Mouse (Mus musculus) intestine, embryonic 16.5 days (tissue): ENCODE data around the gene B3galt4. TPM values are rescaled to one million over a fixed set of nuclear protein-coding genes. Genes with fewer than 3 reads are reported as not detected.

Experiments
- ATAC-seq: fragments of 200-750 bp; cut with Nextera tagmentation; 2 replicates; pipeline ENCODE4 v1.8.0; 2017; ENCODE audit warnings: moderate TSS enrichment, moderate library complexity
- H3K27ac ChIP-seq: fragments of 300-500 bp; sonication (generic); 2 replicates; pipeline ENCODE4 v1.5.1; 2014; ENCODE audit warnings: mild to moderate bottlenecking, low read length
- H3K27me3 ChIP-seq: fragments of 300-500 bp; sonication (generic); replicated peaks from 2 replicates; pipeline ENCODE4 v1.6.1; 2014; ENCODE audit warnings: low read length, control low read depth, mixed read lengths; ENCODE audit not compliant: control insufficient read depth, insufficient read depth
- H3K36me3 ChIP-seq: fragments of 300-500 bp; sonication (generic); 2 replicates; pipeline ENCODE4 v1.6.1; 2014; ENCODE audit warnings: low read length, control low read depth; ENCODE audit not compliant: control insufficient read depth, insufficient read depth
- H3K4me1 ChIP-seq: fragments of 300-500 bp; sonication (generic); 2 replicates; pipeline ENCODE4 v1.6.1; 2014; ENCODE audit warnings: low read length, control low read depth, mixed read lengths; ENCODE audit not compliant: control insufficient read depth, insufficient read depth
- H3K4me2 ChIP-seq: fragments of 300-500 bp; sonication (generic); 2 replicates; pipeline ENCODE4 v1.6.1; 2014; ENCODE audit warnings: low read depth, low read length, control low read depth
- H3K4me3 ChIP-seq: fragments of 300-500 bp; sonication (generic); 2 replicates; pipeline ENCODE4 v1.5.1; 2014; ENCODE audit warnings: mild to moderate bottlenecking, low read length
- H3K9ac ChIP-seq: fragments of 300-500 bp; sonication (generic); 2 replicates; pipeline ENCODE4 v1.6.1; 2014; ENCODE audit warnings: low read depth, low read length
- H3K9me3 ChIP-seq: fragments of 300-500 bp; sonication (generic); 2 replicates; pipeline ENCODE4 v1.6.1; 2016; ENCODE audit warnings: low read length, control low read depth; ENCODE audit not compliant: control insufficient read depth
- WGBS: fragments of 180-500 bp; shearing (Covaris S2); extraction: QIAGEN DNeasy Blood & Tissue Kit; methylation state at CpG from one replicate; pipeline ENCODE4 v1.1.7; 2014; 5-methylcytosine and 5-hydroxymethylcytosine counted together
- polyA plus RNA-seq: library from polyadenylated mRNA; unstranded; fragments of >200 nt; fragmentation: Nextera tagmentation; extraction: Ambion mirVana; gene quantifications from 2 replicates; pipeline ENCODE4 v1.2.1, GENCODE M21; 2015

Gene B3galt4
- polyA plus RNA-seq, 1 experiment from 2014 or later, result 12.6 TPM

GRCm38 (mm10) chr17:33914969-33915391 lies 36.3 kb downstream of the B3galt4 start:
- H3K36me3 ChIP-seq, result peaks cover 29% of the 10 kb centered on the region

GRCm38 (mm10) chr17:33913905-33914304 lies 37.4 kb downstream of the B3galt4 start:
- no peak for ATAC-seq
- Histone ChIP-seq H3K4me3 (no peak overlapping the region), H3K36me3 (peaks cover 29% of the 10 kb centered on the region), H3K9me3 (no peaks in the 10 kb centered on the region), H3K4me1 (peaks cover 29% of the 10 kb centered on the region), H3K9ac (no peak overlapping the region), H3K27ac (no peak overlapping the region), H3K27me3 (no peaks in the 10 kb centered on the region), H3K4me2 (no peak overlapping the region)
- 92% methylated on average over 8 of the region's 8 CpGs for WGBS

More at GRCm38 (mm10) chr17:33914969-33915391, 36.3 kb downstream of the B3galt4 start:
- H3K27me3 ChIP-seq, result no peaks in the 10 kb centered on the region
- H3K9me3 ChIP-seq, result no peaks in the 10 kb centered on the region
- 0 out of 2 replicates have a peak overlapping the region, but pooled peaks have one; percentile 57 for H3K4me3 ChIP-seq
- no peak for ATAC-seq
- no peak overlapping the region for H3K27ac ChIP-seq
- H3K9ac ChIP-seq, result no peak overlapping the region
- peak overlapping the region; percentile 42 for H3K4me2 ChIP-seq
- 70% methylated on average over 13 of the region's 13 CpGs for WGBS
- H3K4me1 ChIP-seq, result peaks cover 32% of the 10 kb centered on the region

DNA sequence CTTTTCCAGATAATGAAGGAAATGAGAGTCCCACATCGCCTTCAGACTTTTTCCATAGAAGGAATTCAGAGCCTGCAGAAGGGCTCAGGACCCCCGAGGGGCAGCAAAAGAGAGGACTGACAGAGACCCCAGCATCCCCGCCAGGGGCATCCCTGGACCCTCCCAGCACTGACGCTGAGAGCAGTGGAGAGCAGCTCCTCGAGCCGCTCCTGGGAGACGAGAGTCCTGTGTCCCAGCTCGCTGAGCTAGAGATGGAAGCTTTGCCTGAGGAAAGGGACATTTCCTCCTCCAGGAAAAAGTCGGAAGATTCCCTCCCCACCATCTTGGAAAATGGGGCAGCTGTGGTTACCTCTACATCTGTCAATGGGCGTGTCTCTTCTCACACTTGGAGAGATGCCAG lies 38.0 kb downstream of the B3galt4 start:
- 89% methylated on average over 10 of the region's 10 CpGs for WGBS
- peaks cover 29% of the 10 kb centered on the region for H3K36me3 ChIP-seq
- no peaks in the 10 kb centered on the region for H3K9me3 ChIP-seq
- H3K9ac ChIP-seq, result no peak overlapping the region
- peaks cover 22% of the 10 kb centered on the region for H3K4me1 ChIP-seq
- ATAC-seq, result no peak
- no peak overlapping the region for H3K4me2 ChIP-seq
- H3K4me3 ChIP-seq, result no peak overlapping the region
- H3K27ac ChIP-seq, result no peak overlapping the region
- no peaks in the 10 kb centered on the region for H3K27me3 ChIP-seq

DNA sequence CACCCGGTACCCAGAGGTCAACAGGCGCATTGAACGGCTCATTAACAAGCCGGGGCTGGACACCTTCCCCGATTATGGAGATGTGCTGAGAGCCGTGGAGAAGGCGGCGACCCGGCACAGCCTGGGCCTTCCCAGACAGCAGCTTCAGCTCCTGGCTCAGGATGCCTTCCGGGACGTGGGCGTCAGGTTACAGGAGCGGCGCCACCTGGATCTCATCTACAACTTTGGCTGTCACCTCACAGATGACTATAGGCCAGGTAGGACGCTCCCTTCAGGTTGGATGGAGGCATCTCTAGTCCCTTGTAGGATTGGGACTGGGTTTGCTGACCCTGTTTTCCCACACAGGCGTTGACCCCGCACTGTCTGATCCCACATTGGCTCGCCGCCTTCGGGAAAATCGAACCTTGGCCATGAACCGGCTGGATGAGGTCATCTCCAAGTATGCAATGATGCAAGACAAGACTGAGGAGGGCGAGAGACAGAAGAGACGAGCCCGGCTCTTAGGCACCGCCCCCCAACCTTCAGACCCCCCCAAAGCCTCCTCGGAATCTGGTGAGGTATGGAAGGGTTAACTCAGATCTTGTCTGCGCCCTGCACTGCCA lies 39.4 kb downstream of the B3galt4 start:
- no peak overlapping the region for H3K27ac ChIP-seq
- H3K9ac ChIP-seq, result no peak overlapping the region
- no peaks in the 10 kb centered on the region for H3K9me3 ChIP-seq
- ATAC-seq, result no peak
- H3K4me2 ChIP-seq, result no peak overlapping the region
- H3K4me1 ChIP-seq, result peaks cover 20% of the 10 kb centered on the region
- no peak overlapping the region for H3K4me3 ChIP-seq
- peaks cover 23% of the 10 kb centered on the region for H3K36me3 ChIP-seq
- 90% methylated on average over 28 of the region's 28 CpGs for WGBS
- no peaks in the 10 kb centered on the region for H3K27me3 ChIP-seq

DNA sequence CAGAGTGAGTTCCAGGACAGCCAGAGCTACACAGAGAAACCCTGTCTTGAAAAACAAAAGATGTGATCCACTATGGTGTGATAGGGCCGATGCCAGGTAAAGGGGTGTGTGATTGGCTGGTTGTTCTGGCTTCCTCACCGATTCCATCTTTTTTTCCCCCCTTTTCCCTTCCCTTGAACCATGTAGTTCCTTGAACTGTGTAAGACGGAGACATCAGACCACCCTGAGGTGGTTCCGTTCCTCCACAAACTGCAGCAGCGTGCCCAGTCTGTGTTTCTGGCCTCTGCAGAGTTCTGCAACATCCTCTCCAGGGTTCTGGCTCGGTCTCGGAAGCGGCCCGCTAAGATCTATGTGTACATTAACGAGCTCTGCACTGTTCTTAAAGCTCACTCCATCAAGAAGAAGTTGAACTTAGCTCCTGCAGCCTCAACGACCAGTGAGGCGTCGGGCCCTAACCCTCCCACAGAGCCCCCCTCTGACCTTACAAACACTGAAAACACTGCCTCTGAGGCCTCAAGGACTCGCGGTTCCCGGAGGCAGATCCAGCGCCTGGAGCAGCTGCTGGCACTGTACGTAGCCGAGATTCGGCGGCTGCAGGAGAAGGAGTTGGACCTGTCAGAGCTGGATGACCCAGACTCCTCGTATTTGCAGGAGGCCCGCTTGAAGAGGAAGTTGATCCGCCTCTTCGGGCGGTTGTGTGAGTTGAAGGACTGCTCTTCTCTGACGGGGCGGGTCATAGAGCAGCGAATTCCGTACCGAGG lies 40.1 kb downstream of the B3galt4 start:
- no peaks in the 10 kb centered on the region for H3K27me3 ChIP-seq
- no peak overlapping the region for H3K27ac ChIP-seq
- H3K4me1 ChIP-seq, result peaks cover 16% of the 10 kb centered on the region
- ATAC-seq, result no peak
- H3K9me3 ChIP-seq, result no peaks in the 10 kb centered on the region
- 90% methylated on average over 31 of the region's 31 CpGs for WGBS
- H3K4me2 ChIP-seq, result no peak overlapping the region
- H3K4me3 ChIP-seq, result no peak overlapping the region
- H3K36me3 ChIP-seq, result peaks cover 23% of the 10 kb centered on the region
- no peak overlapping the region for H3K9ac ChIP-seq

DNA sequence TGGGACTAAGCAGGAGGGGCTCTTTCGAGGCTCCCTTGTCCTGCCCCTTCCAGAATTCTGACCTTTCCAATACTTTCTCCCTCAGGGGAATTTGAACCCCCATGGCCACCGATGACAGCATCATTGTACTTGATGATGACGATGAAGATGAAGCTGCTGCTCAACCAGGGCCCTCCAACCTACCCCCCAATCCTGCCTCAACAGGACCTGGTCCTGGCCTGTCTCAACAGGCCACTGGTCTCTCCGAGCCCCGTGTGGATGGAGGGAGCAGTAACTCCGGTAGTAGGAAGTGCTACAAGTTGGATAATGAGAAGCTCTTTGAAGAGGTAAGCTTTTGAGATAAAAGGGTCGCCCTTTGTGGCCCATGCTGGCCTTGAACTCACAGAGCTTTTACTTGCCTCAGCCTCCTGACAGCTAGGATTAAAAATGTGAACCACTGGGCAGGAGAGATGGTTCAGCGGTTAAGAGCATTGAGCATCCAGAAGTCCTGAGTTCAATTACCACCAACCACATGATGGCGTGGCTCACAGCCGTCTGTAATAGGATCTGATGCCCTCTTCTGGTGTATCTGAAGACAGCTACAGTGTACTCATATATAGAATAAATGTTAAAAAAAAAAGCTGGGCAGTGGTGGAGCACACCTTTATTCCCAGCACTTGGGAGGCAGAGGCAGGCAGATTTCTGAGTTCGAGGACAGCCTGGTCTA lies 40.8 kb downstream of the B3galt4 start:
- H3K27ac ChIP-seq, result peak overlapping the region; percentile 96
- ATAC-seq, result no peak
- H3K4me1 ChIP-seq, result peaks cover 16% of the 10 kb centered on the region
- WGBS, result 45% methylated on average over 11 of the region's 11 CpGs
- peak overlapping the region; percentile 99 for H3K9ac ChIP-seq
- H3K9me3 ChIP-seq, result no peaks in the 10 kb centered on the region
- peak overlapping the region; percentile 65 for H3K4me2 ChIP-seq
- peak overlapping the region; percentile 91 for H3K4me3 ChIP-seq
- H3K27me3 ChIP-seq, result no peaks in the 10 kb centered on the region
- peaks cover 23% of the 10 kb centered on the region for H3K36me3 ChIP-seq

DNA sequence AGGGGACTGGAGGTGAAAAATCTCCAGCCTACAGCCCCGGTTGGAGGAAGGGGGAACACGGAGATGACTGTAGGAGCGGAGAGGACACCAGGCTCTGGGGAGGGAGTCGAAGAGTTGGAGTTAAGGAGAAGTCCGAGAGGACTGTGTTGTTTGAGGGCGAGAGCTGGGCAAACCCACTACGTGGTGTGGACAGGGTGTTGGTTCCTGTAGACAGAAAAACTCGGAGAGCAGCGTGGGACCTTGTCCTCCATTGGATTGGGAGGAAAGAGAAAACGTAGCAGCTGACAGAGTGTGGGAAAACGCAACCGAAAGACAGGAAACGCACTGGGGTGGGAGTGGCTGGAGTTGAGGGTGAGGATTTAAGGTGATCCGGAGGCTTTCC lies 41.4 kb downstream of the B3galt4 start:
- Histone ChIP-seq H3K27ac (peak overlapping the region; percentile 96), H3K36me3 (peaks cover 23% of the 10 kb centered on the region), H3K9me3 (no peaks in the 10 kb centered on the region), H3K27me3 (no peaks in the 10 kb centered on the region), H3K4me3 (peak overlapping the region; percentile 91), H3K4me2 (peak overlapping the region; percentile 65), H3K4me1 (peaks cover 10% of the 10 kb centered on the region), H3K9ac (peak overlapping the region; percentile 99)
- under 1% methylated on average over 14 of the region's 14 CpGs for WGBS
- peak; percentile 8 for ATAC-seq

- Histone ChIP-seq H3K27me3 (no peaks in the 10 kb centered on the region), H3K4me2 (peak within 1 kb of the TSS; percentile 95), H3K4me3 (peak within 1 kb of the TSS; percentile 91), H3K9me3 (no peaks in the 10 kb centered on the region), H3K4me1 (peaks cover 9% of the 10 kb centered on the region; the same call in 1 of the 2 replicates), H3K27ac (peak within 1 kb of the TSS; percentile 96), H3K36me3 (peaks cover 21% of the 10 kb centered on the region), H3K9ac (peak within 1 kb of the TSS; percentile 99)
- WGBS, result under 1% methylated on average over 68 of the region's 68 CpGs
- ATAC-seq, result peak; percentile 97
These were observed 42.0 kb downstream of the B3galt4 start, which contains the start of gene Daxx for GRCm38 (mm10) chr17:33909077-33909868. TSS of gene Daxx (plus strand) at chr17:33909414.
